Mouse (Mus musculus) small intestine, adult 2 months (tissue): ENCODE data around the gene Clta. TPM values are rescaled to one million over a fixed set of nuclear protein-coding genes. Genes with fewer than 3 reads are reported as not detected.

ENCODE experiments used
- H3K27ac ChIP-seq: fragments of 200-500 bp; 2 replicates; pipeline ENCODE4 v1.5.1; 2012; ENCODE audit warnings: low read depth, low read length, control low read depth, inconsistent platforms; ENCODE audit not compliant: insufficient read depth
- H3K27me3 ChIP-seq: fragments of 200-500 bp; 2 replicates; pipeline ENCODE4 v1.6.1; 2012; ENCODE audit warnings: mild to moderate bottlenecking, moderate library complexity, low read length, inconsistent platforms; ENCODE audit not compliant: control insufficient read depth, insufficient read depth
- H3K36me3 ChIP-seq: fragments of 200-500 bp; 2 replicates; pipeline ENCODE4 v1.6.1; 2012; ENCODE audit warnings: mild to moderate bottlenecking, low read length, control low read depth, inconsistent platforms; ENCODE audit not compliant: control insufficient read depth, insufficient read depth
- H3K4me1 ChIP-seq: fragments of 200-500 bp; 2 replicates; pipeline ENCODE4 v1.6.1; 2012; ENCODE audit warnings: low read length, inconsistent platforms, mixed read lengths; ENCODE audit not compliant: control insufficient read depth, insufficient read depth, insufficient read length
- H3K4me3 ChIP-seq: fragments of 200-500 bp; 2 replicates; pipeline ENCODE4 v1.5.1; 2012; ENCODE audit warnings: low read depth, mild to moderate bottlenecking, control low read depth, inconsistent platforms, low read length, moderate library complexity
- CTCF ChIP-seq: fragments of 200-500 bp; IDR thresholded peaks from 2 replicates; pipeline ENCODE4 v1.5.1; 2012; ENCODE audit warnings: low read depth, mild to moderate bottlenecking, control low read depth, inconsistent platforms, low read length, moderate library complexity, mixed read lengths; ENCODE audit not compliant: insufficient replicate concordance, insufficient read length; ENCODE audit errors: extremely low read depth
- POLR2A ChIP-seq: fragments of 200-500 bp; IDR thresholded peaks from 2 replicates; pipeline ENCODE4 v1.6.1; 2012; ENCODE audit warnings: low read depth, mild to moderate bottlenecking, control low read depth, inconsistent platforms, low read length, moderate library complexity
- WGBS: fragments of 180-500 bp; shearing (Covaris S2); methylation state at CpG from one replicate; pipeline ENCODE4 v1.1.7; 2018; 5-methylcytosine and 5-hydroxymethylcytosine counted together
- polyA plus RNA-seq: library from polyadenylated mRNA; depleted of rRNA; stranded (reverse); fragments of >200 nt; gene quantifications from 2 replicates; pipeline ENCODE4 v1.2.3, GENCODE M21; 2012

The Clta gene
- polyA plus RNA-seq, 1 experiment = 280 TPM

DNA sequence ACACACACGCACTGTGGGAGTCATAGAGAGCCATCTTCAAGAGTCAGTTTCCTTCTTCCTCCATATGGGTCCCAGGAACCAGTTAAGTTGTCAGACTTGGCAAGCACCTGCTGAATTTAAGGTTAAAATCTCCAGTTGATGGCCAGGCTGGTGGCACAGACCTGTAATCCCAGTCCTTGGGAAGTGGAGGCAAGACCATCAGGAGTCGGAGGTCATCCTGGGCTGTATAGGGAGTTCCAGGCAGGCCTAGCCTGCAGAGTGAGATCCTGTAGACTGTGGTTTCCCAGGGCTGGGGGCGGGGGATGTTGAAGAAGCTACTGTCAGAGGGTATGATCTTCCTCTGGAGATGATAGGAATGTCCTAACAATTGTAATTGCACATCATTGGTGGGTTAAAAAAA is 15.3 kb upstream of the Clta start:
- TF ChIP-seq POLR2A (no peak), CTCF (no peak)
- H3K36me3 ChIP-seq = no peaks in the 10 kb centered on the region
- H3K4me3 ChIP-seq = no peak overlapping the region
- WGBS = 93% methylated on average over 3 of the region's 3 CpGs
- H3K4me1 ChIP-seq = no peaks in the 10 kb centered on the region
- no peaks in the 10 kb centered on the region for H3K27me3 ChIP-seq
- no peak overlapping the region for H3K27ac ChIP-seq

GRCm38 (mm10) chr4:43993072-43993471 is 11.2 kb upstream of the Clta start:
- 94% methylated on average over 11 of the region's 11 CpGs for WGBS
- H3K36me3 ChIP-seq = no peaks in the 10 kb centered on the region
- H3K27ac ChIP-seq = no peak overlapping the region
- no peak for TF ChIP-seq POLR2A
- no peak overlapping the region for H3K4me3 ChIP-seq
- H3K27me3 ChIP-seq = no peaks in the 10 kb centered on the region
- H3K4me1 ChIP-seq = no peaks in the 10 kb centered on the region

DNA sequence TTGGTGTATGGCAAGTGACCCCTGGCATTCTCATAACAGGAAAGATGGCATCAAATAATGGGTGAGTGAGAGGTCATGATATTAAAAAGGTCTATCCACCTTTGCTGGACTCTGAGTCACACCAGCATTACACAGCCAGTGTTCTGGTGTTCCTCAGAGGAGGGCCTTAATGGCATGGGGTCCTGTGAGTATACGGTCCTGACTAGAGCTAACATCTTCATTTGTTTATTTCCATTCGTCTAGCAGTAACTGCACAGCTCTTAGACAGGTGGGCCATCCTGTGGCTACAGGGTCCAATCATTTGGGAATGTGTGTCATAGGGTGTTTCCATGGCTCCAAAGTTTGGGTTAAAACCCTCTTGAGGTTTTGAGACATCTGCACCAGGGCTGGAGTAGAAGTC is 9.9 kb upstream of the Clta start:
- WGBS = 78% methylated on average over 2 of the region's 2 CpGs
- H3K36me3 ChIP-seq = no peaks in the 10 kb centered on the region
- H3K4me3 ChIP-seq = no peak overlapping the region
- TF ChIP-seq CTCF (no peak), POLR2A (no peak)
- no peaks in the 10 kb centered on the region for H3K27me3 ChIP-seq
- H3K27ac ChIP-seq = no peak overlapping the region
- H3K4me1 ChIP-seq = no peaks in the 10 kb centered on the region

- TF ChIP-seq CTCF (no peak), POLR2A (no peak)
- Histone ChIP-seq H3K4me1 (no peaks in the 10 kb centered on the region), H3K36me3 (no peaks in the 10 kb centered on the region), H3K27ac (no peak overlapping the region), H3K4me3 (no peak overlapping the region), H3K27me3 (no peaks in the 10 kb centered on the region)
- 79% methylated on average over 6 of the region's 6 CpGs for whole genome bisulfite sequencing
These were observed 630 bp upstream of the Clta start for GRCm38 (mm10) chr4:44003622-44004021.

DNA sequence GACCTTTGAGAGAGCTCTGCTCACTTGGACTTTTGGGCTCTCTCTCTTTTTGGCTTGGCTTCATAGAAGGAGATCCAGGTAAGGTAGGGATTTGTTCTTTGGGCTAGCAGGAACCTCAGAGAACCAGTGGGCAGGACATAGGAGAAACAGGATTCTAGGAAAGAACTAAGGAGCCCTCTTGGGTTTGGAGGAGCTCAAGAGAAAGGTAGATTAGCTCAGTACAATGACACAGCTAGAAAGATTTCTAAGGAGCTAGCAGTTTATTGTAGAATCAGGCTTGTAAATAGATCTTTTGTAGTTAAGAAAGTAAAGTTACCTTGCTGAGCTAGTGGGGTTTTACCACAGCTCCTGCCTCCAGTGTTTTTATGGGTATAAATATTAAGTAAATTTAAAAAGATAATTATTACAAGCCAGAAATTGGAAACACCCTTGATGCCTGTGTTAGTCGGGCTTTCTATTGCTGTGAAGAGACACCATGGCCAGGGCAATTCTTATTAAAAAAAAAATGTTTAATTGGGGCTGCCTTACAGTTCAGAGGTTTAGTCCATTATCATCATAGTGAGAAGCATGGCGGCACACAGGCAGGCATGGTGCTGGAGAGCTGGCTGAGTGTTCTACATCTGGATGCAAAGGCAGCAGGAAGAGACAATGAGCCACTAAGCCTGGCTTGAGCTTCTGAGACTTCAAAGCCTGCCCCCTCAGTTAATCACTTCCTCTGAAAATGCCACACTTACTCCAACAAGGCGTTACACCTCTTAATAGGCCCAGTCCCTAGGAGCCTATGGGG is 564 bp downstream of the Clta start:
- no peak overlapping the region for H3K27ac ChIP-seq
- WGBS = 82% methylated on average over 3 of the region's 3 CpGs

GRCm38 (mm10) chr4:44010176-44010575 is 5.9 kb downstream of the Clta start:
- Histone ChIP-seq H3K4me3 (no peak overlapping the region), H3K36me3 (no peaks in the 10 kb centered on the region), H3K27me3 (no peaks in the 10 kb centered on the region), H3K27ac (no peak overlapping the region), H3K4me1 (peaks cover 8% of the 10 kb centered on the region; the same call in 1 of the 2 replicates)
- TF ChIP-seq CTCF (no peak), POLR2A (no peak)
- WGBS = 98% methylated on average over 1 of the region's 1 CpGs

More for the DNA sequence above, 564 bp downstream of the Clta start:
- Histone ChIP-seq H3K27me3 (no peaks in the 10 kb centered on the region), H3K4me1 (no peaks in the 10 kb centered on the region), H3K36me3 (no peaks in the 10 kb centered on the region), H3K4me3 (no peak overlapping the region)
- no peak for TF ChIP-seq CTCF
- TF ChIP-seq POLR2A = no peak

GRCm38 (mm10) chr4:44010893-44011292 is 6.6 kb downstream of the Clta start:
- Histone ChIP-seq H3K4me1 (peaks cover 10% of the 10 kb centered on the region), H3K27ac (no peak overlapping the region), H3K4me3 (no peak overlapping the region), H3K27me3 (no peaks in the 10 kb centered on the region), H3K36me3 (no peaks in the 10 kb centered on the region)
- WGBS = 48% methylated on average over 2 of the region's 2 CpGs
- TF ChIP-seq CTCF = no peak
- TF ChIP-seq POLR2A = no peak

- Histone ChIP-seq H3K36me3 (no peaks in the 10 kb centered on the region), H3K4me3 (no peak overlapping the region), H3K27ac (no peak overlapping the region)
These were observed 7.5 kb downstream of the Clta start for GRCm38 (mm10) chr4:44011799-44012198.

More at GRCm38 (mm10) chr4:44011799-44012198, 7.5 kb downstream of the Clta start:
- 79% methylated on average over 3 of the region's 3 CpGs for WGBS
- peaks cover 15% of the 10 kb centered on the region for H3K4me1 ChIP-seq
- TF ChIP-seq CTCF (no peak), POLR2A (no peak)
- H3K27me3 ChIP-seq = no peaks in the 10 kb centered on the region
